Mouse (Mus musculus) CH12.LX (cell line): ENCODE results near the gene Mrps16. TPM values are rescaled to one million over a fixed set of nuclear protein-coding genes. Genes with fewer than 3 reads are reported as not detected.

Experiments
- DNase-seq: peaks from one replicate; pipeline ENCODE4 v3.0.0-alpha.2; 2013; ENCODE audit errors: extremely low read depth
- H3K27ac ChIP-seq: 2 replicates; pipeline ENCODE4 v1.5.1; 2012; ENCODE audit warnings: low read depth, mild to moderate bottlenecking, control low read depth, moderate library complexity; ENCODE audit not compliant: insufficient read depth
- H3K27me3 ChIP-seq: replicated peaks from 2 replicates; pipeline ENCODE3; 2012; ENCODE audit warnings: inconsistent platforms
- H3K36me3 ChIP-seq, 2 experiments: replicated peaks in 1 of 2; 2 replicates each; pipeline versions ENCODE3 to v1.6.1; 2012; ENCODE audit warnings: inconsistent platforms in 1 of 2, low read length in 1 of 2, mild to moderate bottlenecking in 1 of 2, mixed read lengths in 1 of 2, moderate library complexity in 1 of 2; ENCODE audit not compliant: control insufficient read depth in 1 of 2, insufficient read depth in 1 of 2
- H3K4me1 ChIP-seq, 2 experiments: 2 replicates each; pipeline ENCODE4 v1.6.1; 2012; ENCODE audit warnings: inconsistent platforms in 1 of 2, moderate library complexity in 1 of 2; ENCODE audit not compliant: insufficient read depth in 2 of 2, control insufficient read depth in 1 of 2
- H3K4me2 ChIP-seq: 2 replicates; pipeline ENCODE4 v1.6.1; 2012; ENCODE audit warnings: low read depth, mild to moderate bottlenecking, control low read depth; ENCODE audit not compliant: poor library complexity, insufficient read depth, severe bottlenecking
- H3K4me3 ChIP-seq, 3 experiments: fragments of 150-350 bp in 1 of 3; sonication (generic) in 1 of 3; replicated peaks in 1 of 3; 2 replicates each; pipeline versions ENCODE3 to v1.5.1; 2011 to 2012; ENCODE audit warnings: low read depth in 2 of 3, low read length in 2 of 3, mild to moderate bottlenecking in 2 of 3, moderate library complexity in 2 of 3, control low read depth in 1 of 3, improper control_type of control experiment in 1 of 3, inconsistent platforms in 1 of 3, mixed read lengths in 1 of 3; ENCODE audit not compliant: poor library complexity in 1 of 3
- H3K79me2 ChIP-seq: replicated peaks from 2 replicates; pipeline ENCODE4 v1.6.1; 2012; ENCODE audit warnings: mild to moderate bottlenecking, moderate library complexity; ENCODE audit not compliant: control insufficient read depth, poor library complexity, insufficient read depth, severe bottlenecking; ENCODE audit errors: extremely low read depth
- H3K9ac ChIP-seq: 2 replicates; pipeline ENCODE4 v1.6.1; 2012; ENCODE audit warnings: low read depth, mild to moderate bottlenecking, control low read depth, moderate library complexity; ENCODE audit not compliant: insufficient read depth
- H3K9me3 ChIP-seq: replicated peaks from 2 replicates; pipeline ENCODE3; 2012; ENCODE audit warnings: low read length, inconsistent platforms, mixed read lengths
- BHLHE40 ChIP-seq: IDR thresholded peaks from 2 replicates; pipeline ENCODE4 v1.6.1; 2011; ENCODE audit warnings: mild to moderate bottlenecking, low read depth, low read length, improper control_type of control experiment
- CTCF ChIP-seq, 2 experiments: IDR thresholded peaks in 1 of 2; conservative IDR thresholded peaks in 1 of 2; 2 replicates each; pipeline ENCODE4 v1.5.1; 2011 to 2012; ENCODE audit warnings: low read depth in 2 of 2, low read length in 2 of 2, improper control_type of control experiment in 1 of 2, inconsistent platforms in 1 of 2, mild to moderate bottlenecking in 1 of 2, moderate library complexity in 1 of 2
- E2F4 ChIP-seq: IDR thresholded peaks from 2 replicates; pipeline ENCODE4 v1.6.1; 2011; ENCODE audit warnings: low read depth, low read length, improper control_type of control experiment; ENCODE audit not compliant: insufficient replicate concordance
- ELF1 ChIP-seq: IDR thresholded peaks from 2 replicates; pipeline ENCODE4 v1.6.1; 2014; ENCODE audit warnings: low read depth, mild to moderate bottlenecking, inconsistent platforms, low read length, improper control_type of control experiment
- EP300 ChIP-seq: IDR thresholded peaks from 2 replicates; pipeline ENCODE4 v1.6.1; 2011; ENCODE audit warnings: low read length, improper control_type of control experiment
- ETS1 ChIP-seq: conservative IDR thresholded peaks from 2 replicates; pipeline ENCODE4 v1.6.1; 2012; ENCODE audit warnings: low read depth, mild to moderate bottlenecking, inconsistent platforms, low read length, improper control_type of control experiment, moderate library complexity
- GABPA ChIP-seq: IDR thresholded peaks from 2 replicates; pipeline ENCODE4 v1.6.1; 2012; ENCODE audit warnings: low read depth, low read length, improper control_type of control experiment, inconsistent platforms; ENCODE audit not compliant: insufficient replicate concordance
- HCFC1 ChIP-seq: IDR thresholded peaks from 2 replicates; pipeline ENCODE4 v1.6.1; 2012; ENCODE audit warnings: low read depth, mild to moderate bottlenecking, inconsistent platforms, low read length, improper control_type of control experiment
- IRF4 ChIP-seq: IDR thresholded peaks from 2 replicates; pipeline ENCODE4 v1.6.1; 2014; ENCODE audit warnings: low read depth, mild to moderate bottlenecking, inconsistent platforms, low read length, improper control_type of control experiment
- KAT2A ChIP-seq: IDR thresholded peaks from 2 replicates; pipeline ENCODE4 v1.6.1; 2012; ENCODE audit warnings: low read length, improper control_type of control experiment, inconsistent platforms; ENCODE audit not compliant: insufficient replicate concordance
- MAFK ChIP-seq: IDR thresholded peaks from 2 replicates; pipeline ENCODE4 v1.6.1; 2011; ENCODE audit warnings: low read length, improper control_type of control experiment; ENCODE audit not compliant: insufficient replicate concordance
- MAX ChIP-seq: IDR thresholded peaks from 2 replicates; pipeline ENCODE4 v1.6.1; 2011; ENCODE audit warnings: low read length, improper control_type of control experiment
- MEF2A ChIP-seq: IDR thresholded peaks from 2 replicates; pipeline ENCODE4 v1.6.1; 2014; ENCODE audit warnings: low read depth, mild to moderate bottlenecking, inconsistent platforms, low read length, improper control_type of control experiment, borderline replicate concordance
- MXI1 ChIP-seq: IDR thresholded peaks from 2 replicates; pipeline ENCODE4 v1.6.1; 2011; ENCODE audit warnings: mild to moderate bottlenecking, low read depth, low read length, improper control_type of control experiment
- MYC ChIP-seq: IDR thresholded peaks from 2 replicates; pipeline ENCODE4 v1.6.1; 2011; ENCODE audit warnings: low read depth, mild to moderate bottlenecking, improper control_type of control experiment, low read length
- NELFE ChIP-seq: IDR thresholded peaks from 2 replicates; pipeline ENCODE4 v1.6.1; 2011; ENCODE audit warnings: low read depth, low read length, improper control_type of control experiment
- NRF1 ChIP-seq: IDR thresholded peaks from 2 replicates; pipeline ENCODE4 v1.6.1; 2014; ENCODE audit warnings: low read depth, mild to moderate bottlenecking, inconsistent platforms, low read length, improper control_type of control experiment, moderate library complexity
- POLR2A ChIP-seq: IDR thresholded peaks from 2 replicates; pipeline ENCODE4 v1.6.1; 2011; ENCODE audit warnings: low read depth, mild to moderate bottlenecking, improper control_type of control experiment, low read length
- POLR2AphosphoS2 ChIP-seq: IDR thresholded peaks from 2 replicates; pipeline ENCODE4 v1.6.1; 2011; ENCODE audit warnings: low read depth, low read length, improper control_type of control experiment
- RAD21 ChIP-seq: IDR thresholded peaks from 2 replicates; pipeline ENCODE4 v1.6.1; 2011; ENCODE audit warnings: low read depth, mild to moderate bottlenecking, low read length, improper control_type of control experiment, moderate library complexity
- SIN3A ChIP-seq: IDR thresholded peaks from 2 replicates; pipeline ENCODE4 v1.6.1; 2012; ENCODE audit warnings: low read length, improper control_type of control experiment, inconsistent platforms
- SMC3 ChIP-seq: IDR thresholded peaks from 2 replicates; pipeline ENCODE4 v1.6.1; 2011; ENCODE audit warnings: low read depth, low read length, improper control_type of control experiment
- TBP ChIP-seq: conservative IDR thresholded peaks from 2 replicates; pipeline ENCODE4 v1.6.1; 2011; ENCODE audit warnings: low read depth, low read length, improper control_type of control experiment
- TCF12 ChIP-seq: IDR thresholded peaks from 2 replicates; pipeline ENCODE4 v1.6.1; 2014; ENCODE audit warnings: low read depth, mild to moderate bottlenecking, inconsistent platforms, low read length, improper control_type of control experiment
- USF1 ChIP-seq: IDR thresholded peaks from 2 replicates; pipeline ENCODE4 v1.6.1; 2014; ENCODE audit warnings: low read depth, mild to moderate bottlenecking, inconsistent platforms, low read length, improper control_type of control experiment
- USF2 ChIP-seq: conservative IDR thresholded peaks from 2 replicates; pipeline ENCODE4 v1.6.1; 2011; ENCODE audit warnings: low read depth, low read length, improper control_type of control experiment
- ZC3H11A ChIP-seq: IDR thresholded peaks from 2 replicates; pipeline ENCODE4 v1.6.1; 2012; ENCODE audit warnings: low read depth, mild to moderate bottlenecking, inconsistent platforms, low read length, improper control_type of control experiment
- ZMIZ1 ChIP-seq: IDR thresholded peaks from 2 replicates; pipeline ENCODE4 v1.6.1; 2012; ENCODE audit warnings: low read depth, mild to moderate bottlenecking, inconsistent platforms, low read length, improper control_type of control experiment
- dilution Hi-C: fragments of 300-500 bp; cut with MboI; formaldehyde crosslinking; loops from 2 replicates; pipeline ENCODE4 v1.14.3; 2020; ENCODE audit warnings: low sequenced_read_pairs; ENCODE audit not compliant: extremely low pct_unique_long_range_greater_than_20kb, extremely low pct_ligation_motif_present
- in situ Hi-C: fragments of 300-500 bp; cut with MboI; formaldehyde crosslinking; loops from 3 replicates; pipeline ENCODE4 v1.14.3; 2019; ENCODE audit warnings: low sequenced_read_pairs, low pct_ligation_motif_present, low pct_unique_long_range_greater_than_20kb, mixed read lengths
- polyA plus RNA-seq: library from polyadenylated mRNA; unstranded; fragments of >175 nt; gene quantifications from 2 replicates; pipeline ENCODE4 v1.2.1, GENCODE M21; 2012; ENCODE audit warnings: low read depth; ENCODE audit not compliant: insufficient read length
- total RNA-seq, 2 experiments: library from RNA; depleted of rRNA; stranded (reverse); fragments of 300-350 nt in 1 of 2; fragments of >200 nt in 1 of 2; gene quantifications; 2 replicates each; pipeline ENCODE4 v1.2.3; 2012 to 2014

Gene Mrps16
- total and polyA plus RNA-seq, 3 experiments = 97.2 to 112 (median 110) TPM

DNA sequence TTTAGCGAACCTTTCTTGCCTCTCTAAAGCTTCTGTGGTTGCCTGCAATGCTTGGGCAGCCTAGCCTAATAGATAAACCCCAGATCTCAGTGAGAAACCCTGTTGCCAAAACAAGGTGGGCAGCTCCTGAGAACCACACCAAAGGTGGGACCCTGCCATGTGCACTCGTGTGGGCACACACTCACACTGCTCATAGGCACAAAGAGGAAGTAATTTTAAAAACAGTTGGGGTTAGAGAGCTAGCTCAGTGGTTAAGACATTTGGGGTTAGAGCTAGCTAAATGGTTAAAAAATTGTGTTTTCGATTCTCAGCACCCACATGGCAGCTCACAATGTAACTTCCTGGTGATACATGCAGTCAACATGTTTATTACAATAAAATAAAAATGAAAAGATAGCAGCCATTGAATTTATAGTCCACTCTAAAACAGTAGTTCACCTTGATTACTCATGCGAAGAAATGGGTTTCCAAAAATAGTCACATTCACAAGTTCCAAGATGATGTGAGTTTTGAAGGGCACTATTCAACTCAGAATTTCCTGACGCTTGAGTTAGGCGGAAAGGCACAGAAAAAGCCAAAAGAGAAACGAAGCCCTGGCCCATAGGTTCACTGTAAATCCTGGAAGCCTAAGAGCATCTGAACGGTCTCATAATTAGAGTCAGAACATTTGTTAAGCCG is 13.5 kb downstream of the Mrps16 start:
- H3K27ac ChIP-seq = peak overlapping the region; percentile 85
- 0 out of 2 replicates have a peak, but pooled peaks have one; percentile 34 for TF ChIP-seq EP300
- peak; percentile 23; the same call in 1 of the 2 replicates for TF ChIP-seq TCF12
- 0 out of 2 replicates have a peak, but pooled peaks have one; percentile 50 for TF ChIP-seq BHLHE40
- no peak for TF ChIP-seq RAD21
- peak; percentile 63; the same call in 1 of the 2 replicates for TF ChIP-seq MAX
- TF ChIP-seq POLR2A = peak; percentile 41; the same call in 1 of the 2 replicates
- TF ChIP-seq MEF2A = peak; percentile 96
- no peak for TF ChIP-seq ZMIZ1
- no peak for TF ChIP-seq E2F4
- peak; percentile 58; the same call in 1 of the 2 replicates for TF ChIP-seq SIN3A
- TF ChIP-seq IRF4 = peak; percentile 47; the same call in 1 of the 2 replicates
- TF ChIP-seq HCFC1 = no peak; the same call in 1 of the 2 replicates
- peak; percentile 92 for TF ChIP-seq MYC
- 0 out of 2 replicates have a peak, but pooled peaks have one; percentile 2 for TF ChIP-seq ELF1
- TF ChIP-seq NRF1 = 0 out of 2 replicates have a peak, but pooled peaks have one; percentile 5
- H3K36me3 ChIP-seq = peaks cover 13 to 61% of the 10 kb centered on the region in 2 experiments
- H3K4me2 ChIP-seq = peak overlapping the region; percentile 63
- H3K4me1 ChIP-seq = peaks cover 8 to 40% of the 10 kb centered on the region in 2 experiments; a peak in 3 of 4 replicates
- H3K9ac ChIP-seq = peak overlapping the region; percentile 10
- H3K79me2 ChIP-seq = peaks cover 5% of the 10 kb centered on the region; the same call in 1 of the 2 replicates
- dilution Hi-C loops = no loop called here
- H3K4me3 ChIP-seq = peak overlapping the region; percentile 0 to 35 (median 2)
- no peaks in the 10 kb centered on the region for H3K9me3 ChIP-seq
- in situ Hi-C loops = loop anchor here (10.0 kb wide), 1 partner anchor 55 kb away; no protein-coding TSS in a partner anchor
- peak; percentile 57 for DNase-seq
- H3K27me3 ChIP-seq = no peaks in the 10 kb centered on the region

GRCm38 (mm10) chr14:20379087-20379640 is 14.3 kb downstream of the Mrps16 start:
- H3K9ac ChIP-seq = peak overlapping the region; percentile 10
- H3K79me2 ChIP-seq = no peaks in the 10 kb centered on the region; the same call in 1 of the 2 replicates
- peak; percentile 41 for DNase-seq
- dilution Hi-C loops = no loop called here
- H3K4me1 ChIP-seq = peaks cover 8 to 40% of the 10 kb centered on the region in 2 experiments; a peak in 3 of 4 replicates
- peak overlapping the region; percentile 85 for H3K27ac ChIP-seq
- peak overlapping the region; percentile 35 to 49 (median 45) for H3K4me3 ChIP-seq
- no peaks in the 10 kb centered on the region for H3K27me3 ChIP-seq
- peak overlapping the region; percentile 63 for H3K4me2 ChIP-seq
- in situ Hi-C loops = loop anchor here (10.0 kb wide), 1 partner anchor 54 kb away; no protein-coding TSS in a partner anchor
- H3K9me3 ChIP-seq = no peaks in the 10 kb centered on the region
- H3K36me3 ChIP-seq = peaks cover 13 to 58% of the 10 kb centered on the region in 2 experiments
- no peak for TF ChIP-seq EP300
- no peak for TF ChIP-seq MYC
- TF ChIP-seq MEF2A = no peak
- TF ChIP-seq RAD21 = no peak
- peak; percentile 38; the same call in 1 of the 2 replicates for TF ChIP-seq MAFK
- no peak for TF ChIP-seq ZMIZ1
- TF ChIP-seq MAX = no peak; the same call in 1 of the 2 replicates
- TF ChIP-seq CTCF (conservative IDR thresholded peaks at IDR 0.05 in 1 of 2, IDR thresholded peaks at IDR 0.05 in 1 of 2; ENCODE audit: low read depth in 2 of 2, low read length in 2 of 2) = no peak
- TF ChIP-seq ZC3H11A = no peak
- no peak for TF ChIP-seq POLR2AphosphoS2
- TF ChIP-seq ETS1 = no peak
- TF ChIP-seq SMC3 = no peak
- TF ChIP-seq KAT2A = no peak
- TF ChIP-seq MXI1 = no peak
- no peak for TF ChIP-seq SIN3A
- TF ChIP-seq TCF12 = no peak
- no peak for TF ChIP-seq NRF1
- TF ChIP-seq NELFE = no peak
- TF ChIP-seq USF2 = peak; percentile 31; the same call in 1 of the 2 replicates
- TF ChIP-seq TBP = no peak
- no peak for TF ChIP-seq IRF4
- no peak for TF ChIP-seq BHLHE40
- TF ChIP-seq GABPA = no peak
- TF ChIP-seq USF1 = peak; percentile 53; the same call in 1 of the 2 replicates
- no peak; the same call in 1 of the 2 replicates for TF ChIP-seq ELF1
